Mouse (Mus musculus) urinary bladder, postnatal 25 days (tissue): ENCODE data around the gene Rab8b.
"Not testable (repeated sequence)": the region's sequence is repeated elsewhere in the genome, so short reads cannot be mapped to it uniquely, and the experiment has no call there.

Experiments
- DNase-seq: peaks from one replicate; pipeline ENCODE4 v3.0.0; 2022; ENCODE audit warnings: low spot score

Rab8b gene

DNA sequence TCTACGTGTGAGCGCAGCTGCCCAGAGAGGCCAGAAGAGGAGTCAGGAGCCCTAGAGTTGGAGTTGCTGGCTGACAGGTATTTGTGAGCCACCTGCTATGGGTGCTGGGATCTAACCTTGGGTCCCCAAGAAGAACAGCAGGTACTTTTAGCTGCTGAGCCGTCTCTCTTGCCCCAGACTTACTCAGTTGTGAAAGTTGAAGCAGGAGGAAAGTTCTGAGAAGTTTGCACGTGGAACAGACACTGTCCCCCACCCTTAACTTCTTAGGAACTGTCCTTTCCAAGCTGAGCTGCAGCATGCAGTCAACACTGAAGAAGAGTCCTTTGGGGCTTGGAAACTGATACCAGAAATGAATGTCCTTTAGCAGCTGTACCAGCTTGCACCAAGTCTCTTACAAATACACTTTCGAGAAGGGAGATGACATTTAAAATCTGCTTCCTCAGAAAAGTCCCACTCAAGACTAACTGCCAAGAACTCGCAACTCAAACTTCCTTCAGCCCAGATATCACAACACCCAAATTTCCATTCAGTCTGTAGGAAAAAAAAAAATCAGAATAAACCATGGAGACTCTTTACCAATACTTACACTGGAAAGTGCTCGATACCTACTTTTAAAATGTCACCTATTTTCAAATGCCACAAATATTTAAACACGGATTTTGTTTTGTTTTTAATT lies 2.1 kb downstream of the Rab8b start:
- no peak for DNase-seq

DNA sequence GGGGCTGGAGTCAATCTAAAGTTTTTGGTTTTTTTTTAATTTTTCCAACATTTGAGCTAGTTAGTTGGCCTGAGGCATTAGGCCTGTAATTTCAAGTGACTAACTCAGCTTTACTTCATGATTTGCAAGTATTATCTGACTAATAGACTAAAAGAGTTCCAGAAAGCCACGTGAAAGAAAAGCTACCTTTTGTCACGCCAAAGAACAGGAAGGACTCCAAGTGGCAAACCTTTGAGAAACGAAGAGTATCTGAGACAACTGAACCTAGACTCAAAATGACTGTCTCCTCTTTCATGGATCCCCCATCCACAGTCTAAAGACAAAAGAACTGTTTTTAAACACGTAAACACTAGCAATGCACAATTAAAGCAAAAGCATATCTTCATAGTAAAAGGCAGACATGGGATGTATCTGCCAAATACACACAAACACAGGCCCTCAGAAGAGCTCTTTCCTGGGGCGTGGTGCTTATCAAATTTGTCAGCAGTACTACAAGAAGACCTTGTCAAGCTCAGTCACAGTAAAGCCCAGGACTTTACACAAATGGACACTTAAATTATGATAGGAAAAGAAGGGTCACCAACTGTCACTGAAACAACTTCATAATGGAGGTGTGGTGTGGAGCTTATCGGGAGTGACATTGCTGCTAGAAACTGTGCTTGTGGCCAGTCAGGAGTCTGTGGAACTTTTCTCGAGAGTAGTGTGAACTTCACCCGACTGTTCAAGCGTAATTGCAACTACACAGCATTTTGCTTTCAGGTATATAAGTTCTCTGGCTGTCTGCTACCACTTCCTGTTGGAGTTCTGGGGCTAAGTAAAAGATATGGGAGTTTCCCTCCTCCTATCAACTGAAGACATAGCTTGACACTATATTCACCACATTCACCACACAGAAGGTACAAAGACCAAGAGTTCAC lies 3.4 kb downstream of the Rab8b start:
- no peak for DNase-seq

DNA sequence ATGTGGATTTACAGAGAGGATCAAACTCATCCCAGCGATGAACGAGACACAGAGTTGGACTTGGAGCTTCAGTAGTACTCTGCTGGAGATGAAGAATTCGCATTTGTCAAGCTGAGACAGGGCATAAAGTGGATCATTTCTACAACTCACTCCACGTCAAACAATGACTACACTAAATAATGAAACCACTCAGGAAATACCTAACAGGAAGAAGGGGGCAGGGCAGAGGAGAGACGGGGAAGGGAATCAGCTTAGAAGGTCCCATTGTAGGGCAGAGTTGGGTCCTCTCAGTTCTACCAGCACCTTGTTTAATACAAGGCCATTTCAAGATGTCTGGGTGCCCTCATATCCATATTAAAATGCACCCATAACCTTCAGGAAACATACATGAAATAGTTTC lies 4.1 kb downstream of the Rab8b start:
- DNase-seq = no peak

DNA sequence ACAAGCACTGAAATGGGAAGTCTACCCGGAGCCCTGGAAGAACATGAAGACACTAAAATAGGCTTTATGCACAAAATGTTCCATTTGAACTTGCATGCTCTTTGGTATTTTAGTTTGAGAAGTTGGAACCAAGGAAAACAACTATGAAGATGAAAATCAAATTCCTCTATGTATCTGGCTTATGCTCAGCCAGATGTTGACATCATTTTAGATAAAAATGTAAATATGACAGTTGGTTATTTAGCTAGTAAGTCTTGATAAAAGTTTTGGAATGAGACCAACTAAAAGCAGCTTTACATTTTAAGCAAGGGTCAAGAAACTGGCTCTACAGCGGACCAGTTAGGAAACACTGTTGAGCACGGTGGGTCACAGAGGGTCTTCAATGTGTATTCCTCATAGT lies 4.9 kb downstream of the Rab8b start:
- DNase-seq = no peak

DNA sequence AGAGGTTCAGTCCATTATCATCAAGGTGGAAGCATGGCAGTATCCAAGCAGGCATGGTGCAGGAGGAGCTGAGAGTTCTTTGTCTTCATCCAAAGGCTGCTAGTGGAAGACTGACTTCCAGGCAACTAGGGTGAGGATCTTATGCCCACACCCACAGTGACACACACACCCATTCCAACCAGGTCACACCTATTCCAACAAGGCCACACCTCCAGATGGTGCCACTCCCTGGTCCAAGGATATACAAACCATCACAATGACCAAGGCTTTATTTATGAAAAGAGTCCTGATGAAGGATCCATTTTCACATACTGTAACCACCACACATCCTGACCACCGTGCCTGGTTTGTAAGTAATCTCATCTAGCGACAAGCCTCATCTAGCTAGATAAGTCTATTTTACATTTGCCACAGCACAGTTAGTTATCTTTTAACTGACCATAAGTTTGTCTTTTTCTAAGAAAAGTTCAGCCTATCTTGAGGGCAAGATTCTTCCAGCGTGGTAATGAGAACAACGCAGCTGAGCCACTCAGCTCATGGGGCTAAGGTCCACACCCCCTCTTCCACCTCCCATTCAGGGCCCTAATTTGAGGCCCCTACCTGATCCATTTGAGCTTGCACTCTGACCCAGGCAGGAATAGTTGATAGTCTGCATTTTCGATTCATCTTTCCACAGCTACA lies 6.1 kb downstream of the Rab8b start:
- not testable (repeated sequence) for DNase-seq

DNA sequence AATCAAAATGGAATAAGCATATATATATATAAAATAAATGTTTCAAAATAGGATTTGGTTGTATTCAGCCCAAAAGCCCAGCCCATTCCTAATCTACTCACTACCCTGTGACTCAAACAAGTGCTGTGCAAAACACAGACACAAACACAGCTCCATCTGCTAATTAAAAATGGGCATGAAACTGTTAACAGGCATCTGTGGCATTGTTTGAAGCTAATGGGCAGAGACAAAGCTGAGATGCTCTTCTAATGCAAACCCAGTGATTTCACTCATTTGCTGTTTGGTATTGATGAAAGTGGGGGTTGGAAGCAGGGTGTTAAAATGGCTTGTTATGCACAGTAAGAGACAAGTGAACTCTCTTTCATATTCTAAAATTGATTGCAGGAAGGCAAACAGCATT lies 7.2 kb downstream of the Rab8b start:
- DNase-seq = no peak

DNA sequence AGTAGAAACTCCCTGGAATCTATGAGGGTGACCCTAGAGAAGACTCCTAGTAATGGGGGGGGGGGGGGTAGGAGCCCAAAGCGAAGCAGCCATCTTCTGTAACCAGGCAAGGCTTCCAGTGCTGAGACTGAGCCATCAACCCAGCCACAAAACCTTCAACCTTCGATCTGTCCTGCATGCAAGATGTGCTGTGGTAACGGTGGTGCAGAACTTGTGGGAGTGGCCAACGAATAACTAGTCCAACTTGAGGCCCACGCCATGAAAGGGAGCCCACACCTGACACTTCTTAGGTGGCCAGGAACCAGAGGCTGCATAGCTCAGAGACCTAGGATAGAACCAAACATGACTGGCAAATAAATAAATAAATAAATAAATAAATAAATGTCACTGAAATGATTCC lies 8.8 kb downstream of the Rab8b start:
- DNase-seq = no peak

DNA sequence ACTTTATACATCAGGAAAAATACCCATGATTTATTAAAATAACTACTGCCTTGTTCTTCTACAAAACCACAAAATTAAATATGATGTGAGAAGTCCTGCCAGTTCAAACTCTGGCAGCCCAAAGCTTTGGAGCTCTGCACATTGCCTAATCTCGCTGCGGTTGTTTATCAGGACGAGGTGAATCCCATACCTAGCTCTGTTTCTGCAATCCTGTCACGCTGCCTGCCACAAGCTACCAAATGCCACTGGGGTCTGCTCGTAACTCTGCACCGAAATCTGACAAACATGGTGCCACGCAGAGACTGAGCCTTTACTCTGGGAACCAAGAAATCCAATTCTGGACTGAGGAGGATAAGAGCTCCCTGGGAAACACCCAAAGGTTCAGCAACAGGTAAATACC lies 9.6 kb downstream of the Rab8b start:
- DNase-seq = no peak

DNA sequence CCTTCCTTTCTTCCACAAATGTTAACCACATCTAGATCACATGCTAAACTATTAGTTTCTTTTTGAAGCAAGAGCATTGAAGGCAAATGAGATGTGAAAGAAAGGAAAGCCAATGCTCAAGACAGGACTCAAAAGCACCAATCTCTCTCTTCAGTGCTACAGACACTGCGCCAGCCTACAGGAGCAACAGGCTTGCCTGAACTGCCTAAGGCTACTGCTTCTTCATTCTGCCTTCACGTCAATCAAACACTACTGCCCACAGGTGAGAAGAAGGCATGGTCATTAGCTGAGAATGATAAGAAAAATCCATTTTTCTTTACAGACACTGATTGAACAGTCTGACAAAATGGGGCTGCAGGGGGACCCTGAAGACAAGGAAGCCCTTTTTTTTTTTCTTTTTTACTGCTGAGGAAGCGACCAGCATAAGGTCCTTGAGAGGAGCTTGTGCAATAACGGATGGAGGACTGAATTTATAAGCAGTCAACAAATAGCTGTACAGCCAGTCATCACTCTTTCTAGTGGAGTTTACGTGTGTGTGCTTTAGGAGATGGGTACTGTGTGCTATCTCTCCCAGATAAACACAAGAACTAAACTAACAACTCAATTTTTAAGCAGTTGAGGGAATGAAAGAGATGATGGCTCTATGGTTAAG lies 11.6 kb downstream of the Rab8b start:
- no peak for DNase-seq

DNA sequence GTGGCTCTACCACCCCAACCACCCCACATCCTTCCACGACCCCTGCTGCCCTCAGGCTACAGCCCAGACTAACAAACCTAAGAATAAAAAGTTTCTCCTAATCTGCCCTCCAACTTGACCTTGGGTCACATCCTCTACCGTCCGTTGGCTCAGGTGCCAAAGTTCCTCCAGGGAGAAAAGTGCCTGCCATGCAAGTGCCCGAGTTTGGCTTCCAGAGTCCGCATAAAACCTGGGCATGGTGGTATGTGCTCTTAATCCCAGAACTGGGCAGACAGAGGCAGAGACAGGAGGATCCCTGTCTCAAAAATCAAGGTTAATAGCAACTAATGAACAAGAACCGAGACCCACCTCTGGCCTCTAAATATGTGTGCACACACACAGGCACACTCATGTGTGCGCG lies 12.4 kb downstream of the Rab8b start:
- DNase-seq = no peak

DNA sequence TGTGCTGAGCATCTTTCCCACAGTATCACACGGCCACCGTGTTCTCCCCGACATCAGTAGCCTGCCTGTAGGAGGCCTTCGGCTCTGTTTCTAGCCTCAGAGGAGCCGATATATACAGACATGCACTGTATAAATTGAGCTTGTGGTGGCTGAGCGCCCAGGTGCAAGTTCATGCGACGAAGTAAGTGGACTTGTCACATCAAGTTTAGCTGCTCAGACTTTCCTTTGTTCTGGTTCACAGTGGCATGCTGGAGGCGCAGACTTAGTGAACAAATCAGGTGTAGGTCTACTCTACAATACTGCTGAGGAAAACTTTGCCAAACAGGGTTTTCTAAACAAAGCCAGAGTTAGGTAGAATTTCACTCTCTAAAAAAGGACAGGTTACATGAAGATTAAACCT lies 13.5 kb downstream of the Rab8b start:
- DNase-seq = no peak

DNA sequence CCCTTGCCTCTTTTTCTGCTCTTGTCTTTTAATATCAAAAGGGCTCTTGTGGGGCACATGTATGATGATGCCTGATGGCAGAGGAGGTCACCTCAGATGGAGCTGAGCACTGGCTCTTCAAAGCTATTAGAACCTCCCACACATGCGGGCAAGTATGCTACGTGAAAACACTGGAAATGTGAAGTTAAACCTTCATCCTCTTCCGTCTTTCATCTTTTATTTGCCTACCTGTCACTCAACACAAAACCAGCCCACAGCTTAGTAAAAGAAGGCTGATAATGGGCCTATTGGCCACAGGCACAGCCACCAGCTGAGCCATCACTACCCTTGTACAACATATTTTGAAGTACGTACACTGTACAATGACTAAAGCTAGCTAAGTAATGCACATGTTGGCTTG lies 20.0 kb downstream of the Rab8b start:
- DNase-seq = no peak

DNA sequence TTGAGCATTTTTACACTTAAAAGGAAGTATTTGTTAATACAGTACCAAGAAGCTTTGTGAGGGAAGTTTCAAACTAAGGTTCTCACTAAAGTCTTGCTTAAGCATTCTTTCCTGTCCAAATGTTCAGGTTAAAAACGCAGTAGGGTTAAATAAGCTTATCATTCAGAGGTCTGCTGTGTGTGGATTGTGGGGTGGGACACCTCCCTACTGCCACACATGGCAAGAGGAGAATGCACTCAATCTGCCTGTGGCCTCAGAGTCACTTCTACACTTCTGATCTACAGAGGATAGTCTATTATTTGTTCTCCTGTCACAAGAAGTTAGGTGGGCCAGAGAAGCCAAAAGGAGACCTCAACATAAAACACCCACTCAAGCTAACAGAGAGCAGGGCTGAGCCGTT lies 20.4 kb downstream of the Rab8b start:
- DNase-seq = no peak

DNA sequence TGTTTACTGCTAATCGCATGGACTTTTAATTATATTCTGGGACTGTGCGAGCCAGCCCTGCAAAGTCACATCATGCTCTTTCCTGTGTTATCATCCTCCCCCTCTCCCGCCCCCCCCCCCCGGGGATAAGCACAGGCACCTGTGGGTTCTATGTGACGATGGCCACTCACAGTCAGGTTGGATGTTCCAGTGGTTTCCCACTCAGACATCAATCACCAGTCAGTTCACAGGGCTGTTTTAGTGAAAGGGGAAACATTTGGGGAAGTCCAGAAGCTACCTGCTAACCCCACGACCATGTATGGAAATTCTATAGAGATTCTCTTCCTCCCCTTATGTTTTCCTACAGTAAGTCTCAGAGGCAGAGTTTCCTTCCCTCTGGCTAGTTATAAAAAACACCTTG lies 21.6 kb downstream of the Rab8b start:
- no peak for DNase-seq

DNA sequence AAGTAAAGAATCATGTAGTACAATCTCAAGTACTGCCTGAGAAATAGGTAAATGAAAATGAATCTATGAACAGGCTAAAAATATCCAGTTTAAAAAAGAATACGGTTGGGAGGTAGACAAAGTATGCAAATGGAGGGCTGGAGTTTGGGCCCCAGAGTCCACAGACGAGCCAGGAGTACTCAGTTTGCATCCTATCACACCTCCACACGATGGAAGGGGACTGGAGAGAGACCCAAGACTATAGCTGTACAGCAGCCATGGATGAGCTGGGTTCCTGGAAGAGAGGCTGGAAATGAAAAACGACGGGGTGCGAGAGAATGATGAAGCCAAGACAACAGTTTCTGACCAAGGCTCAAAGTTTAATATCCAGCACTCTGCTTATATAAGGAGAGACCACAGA lies 22.5 kb downstream of the Rab8b start:
- DNase-seq = no peak

DNA sequence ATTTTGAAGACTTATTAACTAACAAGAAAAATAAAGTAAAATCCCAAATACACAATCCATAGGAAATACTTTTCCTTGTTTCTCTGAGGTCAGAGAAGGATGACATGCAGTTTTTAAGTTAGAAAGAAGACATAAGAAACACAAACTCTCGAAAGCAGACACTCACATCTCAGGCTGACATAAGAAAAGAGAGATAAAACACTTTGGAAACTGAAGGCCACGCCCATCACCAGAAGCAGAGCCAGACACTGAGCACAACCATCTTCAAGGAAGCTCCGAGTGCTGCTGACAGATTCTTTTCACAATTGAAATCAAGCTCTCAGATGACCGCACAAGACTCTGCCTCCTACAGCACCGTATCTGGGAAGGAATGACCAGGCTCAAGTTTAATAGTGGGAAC lies 23.5 kb downstream of the Rab8b start:
- no peak for DNase-seq

DNA sequence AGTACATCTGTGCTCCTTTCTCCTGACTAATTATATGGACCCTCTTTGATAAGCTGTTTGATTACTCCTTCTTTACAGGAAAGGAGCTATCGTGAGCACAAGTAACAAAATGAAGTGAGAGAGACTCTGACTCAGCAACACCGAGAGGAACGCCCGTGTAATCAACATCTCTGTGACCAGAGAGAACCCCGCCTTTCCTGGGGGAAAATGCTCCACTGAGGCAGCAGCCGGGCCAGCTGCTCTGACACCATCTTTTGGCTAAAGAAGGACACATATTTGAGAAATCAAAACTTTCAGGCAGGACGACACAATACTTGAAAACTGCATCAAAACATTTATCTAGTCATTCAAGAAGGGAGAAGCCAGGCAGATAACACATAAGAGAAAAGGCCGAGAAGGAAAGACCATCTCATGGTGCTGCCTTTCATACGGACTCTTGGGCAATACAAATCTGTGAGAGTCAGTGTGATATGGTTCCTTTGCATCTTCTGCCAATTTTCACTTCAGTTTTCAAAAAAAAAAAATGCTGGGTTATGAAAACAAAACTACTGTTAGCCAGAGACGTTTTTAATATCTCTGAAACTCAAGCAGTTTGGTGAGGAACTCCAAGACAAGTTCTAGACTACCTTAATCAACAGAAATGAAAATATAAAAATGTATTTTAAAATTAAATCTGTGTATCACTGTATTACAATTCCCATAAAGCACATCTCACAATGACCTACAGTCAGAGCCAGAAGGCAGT lies 24.3 kb downstream of the Rab8b start:
- DNase-seq = no peak

DNA sequence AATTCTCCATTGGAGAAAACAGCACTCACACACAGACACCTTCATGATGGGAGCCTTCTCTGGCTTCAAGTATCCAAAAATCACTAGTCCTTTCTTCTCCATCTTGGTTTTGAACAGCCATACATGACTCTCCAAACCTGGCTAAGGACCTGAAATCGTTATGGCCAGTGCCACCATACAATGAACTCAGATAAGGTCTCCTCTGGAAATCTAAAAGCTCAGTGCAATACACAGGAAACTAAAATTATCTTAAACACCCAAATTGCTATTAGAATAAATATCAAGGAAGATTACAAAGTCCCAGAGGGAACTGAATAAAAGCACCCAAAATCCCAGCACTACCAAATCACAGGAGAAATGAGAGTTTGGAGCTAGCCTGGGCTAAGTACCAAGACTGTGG lies 25.1 kb downstream of the Rab8b start:
- DNase-seq = no peak

DNA sequence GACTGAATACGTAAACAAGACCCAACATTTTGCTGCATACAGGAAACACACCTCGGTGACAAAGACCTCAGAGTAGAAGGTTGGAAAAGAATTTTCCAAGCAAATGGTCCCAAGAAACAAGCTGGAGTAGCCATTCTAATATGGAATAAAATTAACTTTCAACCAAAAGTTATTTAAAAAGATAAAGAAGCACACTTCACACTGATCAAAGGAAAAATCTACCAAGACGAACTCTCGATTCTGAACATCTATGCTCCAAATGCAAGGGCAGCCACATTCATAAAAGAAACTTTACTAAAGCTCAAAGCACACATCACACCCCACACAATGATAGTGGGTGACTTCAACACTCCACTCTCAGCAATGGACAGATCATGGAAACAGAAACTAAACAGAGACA lies 27.0 kb downstream of the Rab8b start:
- not testable (repeated sequence) for DNase-seq

DNA sequence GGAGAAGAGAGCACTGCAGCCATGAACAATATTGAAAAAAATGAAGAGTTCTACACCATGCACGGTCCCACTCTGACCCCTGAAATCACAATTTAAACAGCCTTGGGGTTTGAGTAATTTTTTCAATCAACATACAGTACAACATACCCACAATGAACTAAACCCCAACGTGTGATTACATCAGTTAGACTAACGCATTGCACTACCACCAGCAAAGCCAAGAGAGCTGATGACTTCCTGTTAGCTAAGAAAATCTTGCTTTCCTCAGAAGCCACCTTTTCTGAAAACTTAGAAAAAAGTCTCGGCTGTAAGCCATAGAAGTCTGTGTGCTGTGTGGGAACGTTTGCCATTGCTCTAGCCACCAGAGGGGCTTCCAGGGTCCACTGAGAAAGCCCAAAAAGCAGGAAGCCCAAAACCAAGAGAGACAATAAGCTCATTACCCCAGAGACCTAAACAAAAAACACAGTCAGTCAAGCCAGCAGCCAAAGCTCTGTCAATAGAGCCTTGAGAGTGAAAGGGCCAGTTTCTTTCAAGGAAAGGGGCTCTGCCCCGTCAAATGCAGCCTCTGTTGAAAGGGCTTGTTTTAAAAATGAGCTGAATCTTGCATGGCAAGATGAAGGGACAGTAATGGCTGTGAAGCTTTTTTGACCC lies 31.4 kb downstream of the Rab8b start:
- no peak for DNase-seq

DNA sequence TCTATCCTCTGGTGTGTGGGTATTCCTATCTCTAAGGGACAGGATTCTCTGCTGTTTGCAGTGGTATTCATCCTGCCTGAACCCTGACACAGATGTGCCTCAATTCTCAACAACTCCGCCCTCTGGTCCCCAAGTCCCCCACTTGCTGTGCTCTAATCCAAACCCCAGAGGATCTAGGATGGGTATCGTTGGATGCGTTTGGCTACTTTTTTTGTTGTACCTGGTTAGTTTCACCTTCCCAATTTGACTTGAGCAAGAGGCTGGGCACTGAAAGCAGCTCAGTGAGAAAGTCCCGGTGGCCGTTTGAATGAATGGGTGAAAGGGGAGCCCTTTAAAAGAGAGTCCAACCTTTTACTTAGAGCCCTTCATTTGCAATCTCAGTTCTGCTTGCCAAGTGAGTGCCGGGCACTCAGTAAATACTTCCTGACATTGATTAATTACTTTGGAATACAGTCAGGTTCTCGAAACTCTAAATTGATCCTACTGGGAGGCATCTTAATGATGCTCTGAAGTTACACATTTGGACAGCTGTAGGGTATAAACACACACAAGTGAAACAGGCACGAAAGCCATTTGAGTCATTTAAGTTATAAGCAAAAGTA lies 32.1 kb downstream of the Rab8b start:
- no peak for DNase-seq
